Mouse (Mus musculus): Measurements from ENCODE around the gene Zfp668. TPM values are rescaled to one million over a fixed set of nuclear protein-coding genes. Genes with fewer than 3 reads are reported as not detected.

Gene Zfp668
- total and polyA plus RNA-seq, 2 experiments from 2014 or later: 22.4 to 25.8 TPM

DNA sequence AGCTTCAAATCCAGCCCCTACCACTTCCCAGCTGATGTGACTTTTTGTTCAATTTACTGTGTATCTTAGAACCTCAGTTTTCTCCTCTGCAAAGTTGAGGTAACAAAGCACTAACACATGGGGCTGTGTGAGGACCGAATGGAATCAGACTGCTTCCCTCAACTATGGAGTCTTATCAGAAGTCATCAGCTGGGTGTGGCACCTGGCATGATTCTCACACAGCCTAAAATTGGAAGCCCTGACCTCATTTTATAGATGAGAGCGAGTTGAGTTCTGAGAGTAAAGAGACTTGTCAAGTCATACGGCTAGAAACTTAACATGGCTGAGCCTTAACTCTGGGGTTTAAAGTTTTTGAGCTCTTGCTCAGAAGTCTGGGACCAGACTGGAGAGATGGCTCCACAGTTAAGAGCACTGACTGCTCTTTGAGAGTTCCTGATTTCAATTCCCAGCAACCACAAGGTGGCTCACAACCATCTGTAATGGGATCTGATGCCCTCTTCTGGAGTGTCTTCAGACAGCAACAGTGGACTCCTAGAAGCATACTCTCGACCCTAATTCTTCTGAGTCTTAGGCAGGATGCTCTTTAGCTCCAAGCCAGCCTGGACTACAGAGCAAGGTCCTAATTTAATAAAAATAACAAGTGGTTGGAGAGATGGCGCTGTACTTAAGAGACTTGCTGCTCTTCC, 6.3 kb downstream of the Zfp668 start:
- WGBS: 83% methylated on average over 5 of the region's 5 CpGs
- Histone ChIP-seq H3K27me3 (ENCODE audit: insufficient read depth, low read length) (no peaks in the 10 kb centered on the region), H3K27ac (no peak overlapping the region), H3K9me3 (ENCODE audit: low read length) (no peaks in the 10 kb centered on the region), H3K4me3 (ENCODE audit: low read length) (no peak overlapping the region), H3K9ac (replicated peaks; ENCODE audit: low read length) (no peak overlapping the region), H3K36me3 (ENCODE audit: insufficient read depth, low read length) (peaks cover 25% of the 10 kb centered on the region), H3K4me1 (ENCODE audit: insufficient read depth, low read length) (peaks cover 12% of the 10 kb centered on the region), H3K4me2 (ENCODE audit: low read depth, low read length) (no peak overlapping the region)
- DNase-seq (ENCODE audit: low spot score) (no peak), ATAC-seq (no peak)
- peak; percentile 47 for TF ChIP-seq CTCF (IDR thresholded peaks at IDR 0.05; ENCODE audit: low read depth)

DNA sequence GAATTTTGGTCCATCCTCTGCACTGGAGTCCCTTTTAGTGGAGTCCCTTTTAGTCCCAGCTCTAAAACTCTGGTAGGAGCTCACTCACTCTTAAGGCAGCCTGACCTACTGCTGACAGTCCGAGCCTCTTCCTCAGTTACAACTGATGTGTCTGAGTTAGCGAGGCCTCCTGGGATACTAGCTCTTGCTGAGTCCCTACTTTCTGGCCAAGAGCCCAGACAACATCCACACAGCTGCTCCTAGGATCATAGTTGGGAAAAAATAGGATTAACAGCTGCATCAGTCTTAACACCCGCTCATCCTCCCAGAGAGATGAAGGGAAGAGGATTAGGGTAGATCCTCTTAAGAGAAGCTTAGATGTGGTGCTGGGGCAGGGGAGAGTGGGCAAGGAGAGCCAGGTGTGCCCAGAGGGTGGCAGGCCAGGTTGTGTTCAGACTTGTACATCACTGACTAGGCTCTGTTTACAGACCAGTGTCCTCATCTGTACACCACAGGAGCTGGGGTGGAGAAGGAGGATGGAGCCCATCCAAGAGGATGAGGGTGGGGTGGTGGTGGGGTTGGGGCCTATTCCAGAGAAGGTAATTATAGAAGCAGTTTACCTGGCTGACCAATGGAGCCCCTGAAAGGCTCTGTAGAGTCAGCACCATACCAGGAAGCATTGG, 7.3 kb downstream of the Zfp668 start:
- Histone ChIP-seq H3K4me2 (ENCODE audit: low read depth, low read length) (no peak overlapping the region), H3K36me3 (ENCODE audit: insufficient read depth, low read length) (peaks cover 32% of the 10 kb centered on the region), H3K27me3 (ENCODE audit: insufficient read depth, low read length) (no peaks in the 10 kb centered on the region), H3K4me3 (ENCODE audit: low read length) (no peak overlapping the region), H3K9ac (replicated peaks; ENCODE audit: low read length) (peak overlapping the region; percentile 28; the same call in 1 of the 2 replicates), H3K9me3 (ENCODE audit: low read length) (no peaks in the 10 kb centered on the region), H3K4me1 (ENCODE audit: insufficient read depth, low read length) (peaks cover 7% of the 10 kb centered on the region), H3K27ac (peak overlapping the region; percentile 20; the same call in 1 of the 2 replicates)
- TF ChIP-seq CTCF (IDR thresholded peaks at IDR 0.05; ENCODE audit: low read depth): no peak
- no peak for ATAC-seq
- 42% methylated on average over 3 of the region's 3 CpGs for WGBS
- DNase-seq (ENCODE audit: low spot score): peak; percentile 20

DNA sequence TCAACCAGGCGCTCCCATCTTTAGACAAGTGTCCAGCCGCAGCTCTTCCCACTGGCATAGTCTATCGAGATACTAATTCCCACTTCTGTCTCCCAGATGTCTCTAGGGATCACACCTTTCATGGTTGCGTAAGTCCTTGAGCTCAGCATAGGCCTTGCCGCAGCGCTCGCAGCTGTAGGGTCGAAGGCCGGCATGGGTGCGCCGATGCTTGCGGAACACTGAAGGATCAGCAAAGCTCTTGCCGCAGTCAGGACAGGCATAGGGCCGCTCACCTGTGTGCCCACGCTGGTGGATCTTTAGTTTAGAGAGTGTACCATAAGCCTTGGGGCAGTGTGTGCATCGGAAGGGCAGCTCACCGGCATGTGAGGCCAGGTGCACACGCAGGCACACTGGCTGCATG, 9.0 kb downstream of the Zfp668 start:
- no peak overlapping the region for H3K9ac ChIP-seq (replicated peaks; ENCODE audit: low read length)
- H3K36me3 ChIP-seq (ENCODE audit: insufficient read depth, low read length): peaks cover 32% of the 10 kb centered on the region
- no peak overlapping the region for H3K4me3 ChIP-seq (ENCODE audit: low read length)
- H3K4me2 ChIP-seq (ENCODE audit: low read depth, low read length): no peak overlapping the region
- no peak overlapping the region for H3K27ac ChIP-seq
- no peaks in the 10 kb centered on the region for H3K9me3 ChIP-seq (ENCODE audit: low read length)
- ATAC-seq: no peak
- no peaks in the 10 kb centered on the region for H3K4me1 ChIP-seq (ENCODE audit: insufficient read depth, low read length)
- H3K27me3 ChIP-seq (ENCODE audit: insufficient read depth, low read length): no peaks in the 10 kb centered on the region
- DNase-seq (ENCODE audit: low spot score): no peak
- WGBS: 96% methylated on average over 18 of the region's 18 CpGs
- TF ChIP-seq CTCF (IDR thresholded peaks at IDR 0.05; ENCODE audit: low read depth): no peak

DNA sequence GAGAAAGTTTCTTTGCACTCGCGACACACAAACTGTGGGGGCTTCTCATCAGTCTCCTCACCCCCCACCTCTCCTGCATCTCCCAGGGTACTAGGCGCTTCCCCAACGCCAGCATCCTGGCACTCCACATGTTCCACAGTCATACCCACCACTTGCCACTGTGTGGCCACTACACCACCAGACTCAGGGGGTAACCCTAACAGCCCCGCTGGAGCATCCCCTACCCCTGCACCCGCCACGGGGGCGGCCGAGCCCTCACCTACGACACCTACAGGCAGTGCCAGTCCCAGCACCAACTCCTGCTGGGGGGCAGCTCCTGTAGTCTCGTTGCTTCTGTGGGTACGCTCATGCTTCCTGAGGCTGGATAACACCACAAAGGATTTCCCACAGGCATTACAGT, 10.2 kb downstream of the Zfp668 start:
- DNase-seq (ENCODE audit: low spot score): no peak
- Histone ChIP-seq H3K4me3 (ENCODE audit: low read length) (no peak overlapping the region), H3K4me1 (ENCODE audit: insufficient read depth, low read length) (no peaks in the 10 kb centered on the region), H3K27me3 (ENCODE audit: insufficient read depth, low read length) (no peaks in the 10 kb centered on the region), H3K27ac (no peak overlapping the region), H3K4me2 (ENCODE audit: low read depth, low read length) (no peak overlapping the region), H3K36me3 (ENCODE audit: insufficient read depth, low read length) (peaks cover 32% of the 10 kb centered on the region), H3K9me3 (ENCODE audit: low read length) (no peaks in the 10 kb centered on the region), H3K9ac (replicated peaks; ENCODE audit: low read length) (no peak overlapping the region)
- no peak for TF ChIP-seq CTCF (IDR thresholded peaks at IDR 0.05; ENCODE audit: low read depth)
- WGBS: 96% methylated on average over 12 of the region's 12 CpGs
- no peak for ATAC-seq

DNA sequence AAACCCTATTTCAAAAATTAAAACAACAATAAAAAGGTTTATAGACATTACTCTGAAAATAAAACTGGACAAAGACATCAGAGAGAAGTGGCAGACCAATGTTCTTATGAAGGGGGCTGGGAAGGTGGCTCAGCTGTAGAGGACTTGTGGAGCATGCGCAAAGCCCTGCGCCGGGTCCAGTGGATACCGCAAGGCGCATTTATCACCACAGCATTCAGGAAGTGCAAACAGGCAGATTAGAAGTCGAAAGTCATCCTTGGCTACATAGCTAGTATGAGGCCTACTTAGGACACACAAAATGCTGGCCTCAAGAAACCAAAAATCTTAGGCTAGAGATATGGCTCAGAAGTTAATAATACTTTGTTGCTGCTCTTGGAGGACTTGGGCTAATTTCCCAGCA, 18.4 kb downstream of the Zfp668 start:
- Histone ChIP-seq H3K27me3 (ENCODE audit: insufficient read depth, low read length) (no peaks in the 10 kb centered on the region), H3K4me2 (ENCODE audit: low read depth, low read length) (no peak overlapping the region), H3K9ac (replicated peaks; ENCODE audit: low read length) (no peak overlapping the region), H3K36me3 (ENCODE audit: insufficient read depth, low read length) (no peaks in the 10 kb centered on the region), H3K27ac (no peak overlapping the region), H3K4me3 (ENCODE audit: low read length) (no peak overlapping the region), H3K4me1 (ENCODE audit: insufficient read depth, low read length) (no peaks in the 10 kb centered on the region), H3K9me3 (ENCODE audit: low read length) (no peaks in the 10 kb centered on the region)
- no peak for ATAC-seq
- DNase-seq (ENCODE audit: low spot score): no peak
- TF ChIP-seq CTCF (IDR thresholded peaks at IDR 0.05; ENCODE audit: low read depth): no peak
- 93% methylated on average over 6 of the region's 6 CpGs for WGBS

DNA sequence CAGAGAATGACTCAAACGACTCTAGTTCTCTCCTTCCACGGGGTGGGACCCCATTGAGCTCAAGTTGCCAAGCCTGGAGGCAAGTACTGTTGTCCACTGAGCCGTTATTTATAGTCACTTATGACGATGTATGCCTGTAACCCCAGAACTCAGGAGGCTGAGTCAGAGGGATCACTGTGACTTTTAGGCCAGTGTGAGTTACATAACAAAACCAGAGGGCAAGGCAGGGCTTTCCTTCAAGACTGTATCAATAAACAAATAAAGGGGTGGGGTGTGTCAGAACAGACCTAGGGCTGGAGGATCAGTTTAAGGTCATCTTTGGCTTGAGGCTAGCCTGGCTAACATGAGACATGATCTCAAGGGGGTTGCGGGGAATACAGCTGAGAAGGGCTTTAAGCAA, 25.7 kb downstream of the Zfp668 start:
- Histone ChIP-seq H3K27me3 (ENCODE audit: insufficient read depth, low read length) (no peaks in the 10 kb centered on the region), H3K36me3 (ENCODE audit: insufficient read depth, low read length) (peaks cover 11% of the 10 kb centered on the region; the same call in 1 of the 2 replicates), H3K4me3 (ENCODE audit: low read length) (no peak overlapping the region), H3K27ac (no peak overlapping the region), H3K9me3 (ENCODE audit: low read length) (no peaks in the 10 kb centered on the region), H3K4me2 (ENCODE audit: low read depth, low read length) (no peak overlapping the region), H3K9ac (replicated peaks; ENCODE audit: low read length) (no peak overlapping the region), H3K4me1 (ENCODE audit: insufficient read depth, low read length) (no peaks in the 10 kb centered on the region)
- DNase-seq (ENCODE audit: low spot score) (no peak), ATAC-seq (no peak)
- WGBS: 75% methylated on average over 5 of the region's 5 CpGs
- TF ChIP-seq CTCF (IDR thresholded peaks at IDR 0.05; ENCODE audit: low read depth): no peak
